Mouse (Mus musculus) liver, adult 2 months (tissue): ENCODE data around the gene Adamts20.
A peak's percentile ranks its signal among the peaks of the same experiment; 100 is the strongest.

Source experiments
- CTCF ChIP-seq: fragments of 200-500 bp; IDR thresholded peaks from 2 replicates; pipeline ENCODE4 v1.5.1; 2011; ENCODE audit warnings: low read depth, low read length, control low read depth
- POLR2A ChIP-seq: fragments of 200-500 bp; IDR thresholded peaks from 2 replicates; pipeline ENCODE4 v1.6.1; 2011; ENCODE audit warnings: low read length, control low read depth; ENCODE audit not compliant: insufficient read depth; ENCODE audit errors: extremely low read depth

GRCm38 (mm10) chr15:94379425-94379824, 85.8 kb downstream of the Adamts20 start:
- TF ChIP-seq POLR2A (no peak), CTCF (peak; percentile 42; the same call in 1 of the 2 replicates)
